Mouse (Mus musculus): ENCODE data around the gene Cpm. TPM values are rescaled to one million over a fixed set of nuclear protein-coding genes. Genes with fewer than 3 reads are reported as not detected.

The Cpm gene
- total RNA-seq, 2 experiments from 2014 or later = 0.85 TPM; not detected in 1

DNA sequence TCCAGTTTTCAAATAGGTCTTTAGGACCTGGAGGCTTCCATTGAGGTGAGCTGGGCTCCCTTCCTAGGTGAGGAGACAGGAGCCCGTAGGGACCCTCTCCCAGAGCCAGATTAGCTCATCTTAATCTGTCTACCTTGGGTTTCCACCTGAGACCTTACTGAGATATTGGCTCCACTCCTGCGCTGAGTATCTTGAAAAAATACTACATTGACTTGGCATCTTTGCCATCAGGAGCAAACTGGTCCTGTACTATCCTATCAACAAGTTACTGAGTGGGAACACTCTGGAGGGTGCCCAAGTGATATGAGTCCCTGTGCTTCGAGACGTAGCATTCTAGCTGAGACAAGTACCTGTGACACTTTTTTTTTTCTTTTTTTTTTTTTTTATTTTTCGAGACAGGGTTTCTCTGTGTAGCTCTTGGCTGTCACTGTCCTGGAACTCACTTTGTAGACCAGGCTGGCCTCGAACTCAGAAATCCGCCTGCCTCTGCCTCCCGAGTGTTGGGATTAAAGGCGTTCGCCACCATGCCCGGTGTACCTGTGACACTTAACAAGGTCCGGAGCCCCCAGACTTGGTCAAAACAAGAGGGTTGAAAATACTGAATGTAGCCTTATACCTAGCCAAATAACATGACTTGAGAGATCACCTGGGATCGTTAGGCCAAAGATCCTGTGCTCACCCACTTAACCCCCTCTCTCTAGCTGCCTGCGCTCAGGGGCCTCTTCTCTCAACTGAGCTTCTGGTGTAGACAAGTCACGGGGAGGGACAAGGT, 13.4 kb downstream of the Cpm start:
- no peak for ATAC-seq (replicated peaks; ENCODE audit: low FRiP score, low TSS enrichment, poor library complexity, severe bottlenecking)

DNA sequence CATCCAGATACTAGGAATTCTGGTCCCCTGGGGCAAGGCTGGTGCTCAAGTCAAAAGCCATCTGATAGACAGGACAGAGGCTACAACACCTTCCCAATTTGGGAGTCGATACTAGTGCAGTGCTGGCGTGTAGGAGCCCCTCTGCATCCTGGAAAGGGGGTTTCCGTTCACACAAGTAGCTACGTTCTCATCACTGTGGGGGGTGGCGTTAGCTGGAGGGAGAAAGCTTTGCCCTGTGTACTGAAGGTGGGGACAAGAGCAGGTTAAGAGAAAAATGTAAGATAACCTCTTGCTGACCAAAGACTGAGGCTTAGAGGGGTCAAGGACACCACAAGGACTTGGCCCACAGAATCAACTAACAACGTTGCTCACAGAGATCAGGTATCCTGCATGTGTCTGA, 14.0 kb downstream of the Cpm start:
- no peak for ATAC-seq (replicated peaks; ENCODE audit: low FRiP score, low TSS enrichment, poor library complexity, severe bottlenecking)

DNA sequence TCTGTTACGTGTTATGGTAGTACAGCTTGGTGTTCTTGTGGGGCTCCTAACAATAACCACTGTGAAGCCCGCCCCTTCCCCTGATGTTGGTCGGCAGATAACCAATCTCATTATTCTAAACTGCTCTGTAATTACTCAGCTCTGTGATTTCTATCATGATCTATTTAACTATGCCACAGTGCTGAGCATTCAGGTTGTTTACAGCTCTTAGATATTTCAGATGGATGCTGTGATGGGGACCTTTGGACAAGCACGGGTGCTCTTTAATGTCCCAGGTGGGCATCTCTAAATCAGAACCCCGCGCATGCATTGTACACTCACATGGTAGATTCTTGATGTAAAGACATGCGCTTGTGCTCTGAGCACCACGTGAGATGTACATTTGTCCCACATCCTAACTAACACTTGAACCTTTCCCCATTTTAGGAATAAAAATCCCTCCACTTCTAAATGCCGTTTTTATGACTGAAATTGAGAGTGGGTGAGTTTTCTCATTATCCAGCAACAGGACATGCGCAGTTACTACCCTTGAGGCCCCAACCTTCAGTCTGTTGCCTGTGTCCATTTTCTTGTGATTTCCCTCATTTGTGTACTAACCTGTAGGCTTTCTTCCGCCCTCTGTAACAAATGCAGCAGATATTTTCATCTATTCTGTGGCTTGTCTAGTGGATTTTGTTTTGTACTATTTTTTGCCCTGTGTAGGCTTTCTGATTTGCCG, 14.6 kb downstream of the Cpm start:
- no peak for ATAC-seq (replicated peaks; ENCODE audit: low FRiP score, low TSS enrichment, poor library complexity, severe bottlenecking)

DNA sequence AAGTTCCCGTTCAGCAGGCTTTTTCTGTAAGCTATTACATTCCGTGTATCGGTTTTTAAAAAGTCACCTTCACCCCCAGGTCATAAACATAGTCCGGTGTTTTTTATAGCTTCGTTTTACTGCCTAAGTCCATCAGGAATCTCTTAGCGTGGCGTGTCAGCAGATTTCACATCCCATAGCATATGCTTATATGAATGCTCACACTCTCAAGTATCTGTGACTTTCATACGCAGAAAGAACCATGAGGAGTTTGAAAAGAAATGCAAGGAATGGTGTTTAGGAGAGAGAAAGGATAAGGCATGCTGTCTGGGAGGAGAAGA, 15.1 kb downstream of the Cpm start:
- no peak for ATAC-seq (replicated peaks; ENCODE audit: low FRiP score, low TSS enrichment, poor library complexity, severe bottlenecking)

DNA sequence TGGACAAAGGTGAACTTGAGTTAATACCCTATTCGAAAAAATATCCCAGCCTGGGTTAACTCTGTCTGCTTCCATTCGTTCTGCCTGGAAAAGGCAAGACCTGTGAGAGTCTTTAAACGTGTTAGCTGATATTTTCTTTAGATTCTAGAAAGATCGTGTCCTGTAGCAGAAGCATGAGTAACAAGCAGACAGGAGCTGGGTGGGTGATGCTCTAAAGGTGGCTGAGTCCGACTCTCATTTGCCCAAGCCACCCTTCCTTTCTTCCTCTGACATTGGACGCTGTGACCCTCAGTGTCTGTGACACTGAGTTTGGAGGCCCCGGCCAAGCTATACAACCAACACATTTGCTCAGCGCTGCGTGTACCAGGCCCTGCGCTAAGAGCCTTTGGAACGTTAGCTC, 15.5 kb downstream of the Cpm start:
- ATAC-seq (replicated peaks; ENCODE audit: low FRiP score, low TSS enrichment, poor library complexity, severe bottlenecking) = no peak

DNA sequence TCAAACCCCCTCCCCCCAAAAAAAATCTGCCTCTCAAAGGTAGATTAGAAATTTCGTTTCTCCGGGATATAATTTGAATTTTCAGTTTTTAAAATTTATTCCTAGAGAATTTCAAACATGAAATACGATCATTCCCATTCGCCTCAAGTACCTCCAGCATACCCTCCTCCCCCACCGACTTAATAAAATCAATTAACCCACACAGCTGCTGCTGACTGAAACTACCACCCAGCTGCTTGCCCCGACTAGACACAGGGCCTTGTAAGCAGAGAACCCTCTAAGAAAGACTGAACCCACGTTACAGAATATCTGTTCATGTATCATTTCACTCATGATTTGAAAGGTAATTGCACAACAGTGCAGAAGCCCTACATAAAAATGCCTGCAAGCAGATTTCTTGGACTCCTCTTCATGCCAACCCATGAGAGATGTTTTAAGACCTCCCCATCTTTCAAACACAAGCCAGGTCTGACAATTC, 16.2 kb downstream of the Cpm start:
- ATAC-seq (replicated peaks; ENCODE audit: low FRiP score, low TSS enrichment, poor library complexity, severe bottlenecking) = no peak

DNA sequence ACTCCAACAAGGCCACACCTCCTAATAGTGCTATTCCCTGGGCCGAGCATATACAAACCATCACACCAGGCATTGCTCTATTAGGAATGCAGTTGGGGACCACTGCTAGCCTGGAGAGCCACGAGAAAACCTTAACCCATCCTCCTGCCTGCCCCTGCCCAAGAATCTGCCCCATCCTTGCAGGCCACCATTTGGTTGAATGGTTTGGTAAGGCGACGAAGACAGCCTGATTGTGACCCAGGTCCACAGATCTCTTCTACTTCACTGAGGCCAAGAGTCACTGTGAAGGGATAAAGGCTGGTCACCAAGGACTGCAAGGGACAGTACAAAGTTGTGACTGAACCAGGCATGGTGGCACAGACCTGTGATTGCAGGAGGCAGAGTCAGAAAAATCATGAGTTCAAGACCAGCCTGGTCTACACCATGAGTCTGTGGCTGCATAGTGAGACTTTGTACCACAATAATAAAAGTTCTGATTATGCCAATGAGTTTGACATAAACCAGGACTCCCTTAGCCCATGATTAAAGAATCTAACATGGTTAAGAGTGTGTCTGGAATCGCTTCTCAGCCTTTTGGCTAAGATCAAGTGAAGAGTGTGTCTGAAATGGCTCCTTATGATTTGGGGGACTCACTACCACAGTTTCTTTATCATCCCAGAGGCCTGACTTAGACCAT, 17.3 kb downstream of the Cpm start:
- no peak for ATAC-seq (replicated peaks; ENCODE audit: low FRiP score, low TSS enrichment, poor library complexity, severe bottlenecking)

DNA sequence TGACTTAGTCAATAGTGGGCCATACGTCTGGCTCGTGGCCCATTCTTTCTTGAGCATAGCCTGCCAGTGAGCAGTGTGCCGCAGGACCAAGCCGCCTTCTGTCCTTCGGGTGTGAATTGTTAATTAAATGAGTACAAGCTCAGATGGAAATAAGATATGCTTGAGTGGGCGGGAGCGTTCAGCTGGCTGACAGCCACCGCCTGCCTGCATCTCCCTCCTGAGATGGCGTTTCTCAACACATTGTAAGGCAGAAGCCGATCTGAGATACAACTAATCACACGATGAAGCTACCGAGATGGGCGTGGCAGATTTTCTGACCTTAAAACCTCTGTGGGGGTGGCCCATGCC, 17.8 kb downstream of the Cpm start:
- ATAC-seq (replicated peaks; ENCODE audit: low FRiP score, low TSS enrichment, poor library complexity, severe bottlenecking) = no peak

DNA sequence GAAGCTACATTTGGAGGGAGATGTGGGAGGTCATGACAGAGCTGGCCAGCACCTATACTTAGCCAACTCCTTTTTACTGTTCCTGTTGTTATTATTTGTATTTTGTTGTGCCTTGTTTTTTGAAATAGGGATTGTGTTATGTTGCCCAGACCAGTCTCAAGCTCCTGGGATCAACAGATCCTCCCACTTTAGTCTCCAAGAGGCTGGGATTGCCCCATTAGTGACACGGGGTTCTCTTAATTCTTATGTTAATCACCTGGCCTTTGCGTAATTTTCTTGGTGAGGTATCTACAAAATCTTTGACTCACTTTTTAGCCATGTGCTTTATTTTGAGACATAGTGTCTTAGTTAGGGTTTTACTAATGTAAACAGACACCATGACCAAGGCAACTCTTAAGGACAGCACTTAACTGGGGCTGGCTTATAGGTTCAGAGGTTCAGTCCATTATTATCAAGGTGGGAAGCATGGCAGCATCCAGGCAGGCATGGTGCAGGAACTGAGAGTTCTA, 18.7 kb downstream of the Cpm start:
- ATAC-seq (replicated peaks; ENCODE audit: low FRiP score, low TSS enrichment, poor library complexity, severe bottlenecking) = no peak

DNA sequence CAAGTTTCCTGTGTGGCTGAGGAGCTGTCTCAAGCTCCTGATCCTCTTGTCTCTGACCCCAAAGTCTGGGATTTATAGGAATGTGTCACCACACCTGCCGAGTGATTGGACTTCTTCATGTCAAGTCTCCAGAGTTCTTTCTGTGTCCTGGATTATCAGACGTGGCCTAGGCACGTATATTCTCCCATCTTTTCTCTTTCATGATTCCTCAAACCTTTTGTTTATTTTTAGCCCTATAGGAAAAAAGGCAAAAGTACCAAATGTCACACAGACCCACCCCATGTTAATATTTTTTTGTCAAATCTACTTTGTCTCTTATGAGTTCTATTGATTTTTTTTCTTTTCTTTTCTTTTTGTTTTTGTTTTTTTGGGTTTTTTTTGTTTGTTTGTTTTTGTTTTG, 19.3 kb downstream of the Cpm start:
- no peak for ATAC-seq (replicated peaks; ENCODE audit: low FRiP score, low TSS enrichment, poor library complexity, severe bottlenecking)

DNA sequence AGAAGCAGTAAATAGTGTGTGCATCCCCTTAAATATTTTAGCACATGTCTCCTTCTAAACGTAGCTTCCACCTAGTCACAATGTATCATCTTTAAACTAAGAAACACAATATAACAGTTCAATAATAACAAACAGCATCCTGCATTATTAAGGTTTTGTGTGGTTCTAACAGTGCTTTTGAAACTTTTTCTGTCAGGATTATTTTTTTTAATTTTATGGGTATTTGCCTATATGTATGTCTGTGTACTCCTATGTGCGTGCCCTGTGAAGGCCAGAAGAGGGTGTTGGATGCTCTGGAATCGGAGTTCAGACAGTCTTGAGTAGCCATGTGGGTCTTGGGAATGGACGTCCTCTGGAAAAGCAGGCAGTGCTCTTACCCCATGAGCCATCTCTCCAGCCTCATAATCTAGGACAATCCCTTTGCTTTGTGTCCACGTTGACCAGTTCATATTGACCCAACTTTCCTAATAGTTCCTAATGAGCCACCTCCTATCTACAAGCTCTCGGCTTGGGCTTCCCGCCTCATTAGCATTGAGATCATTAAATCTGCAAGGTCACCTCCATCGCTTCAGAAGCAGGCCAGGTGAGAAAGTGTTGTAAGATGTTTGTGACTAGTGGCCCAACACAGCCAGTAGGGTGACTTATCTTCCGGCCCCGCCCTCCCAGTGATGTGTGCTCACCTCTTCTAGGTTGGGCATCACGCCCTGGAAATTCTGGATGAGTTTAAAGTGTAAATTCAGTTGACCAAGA, 20.2 kb downstream of the Cpm start:
- ATAC-seq (replicated peaks; ENCODE audit: low FRiP score, low TSS enrichment, poor library complexity, severe bottlenecking) = no peak

DNA sequence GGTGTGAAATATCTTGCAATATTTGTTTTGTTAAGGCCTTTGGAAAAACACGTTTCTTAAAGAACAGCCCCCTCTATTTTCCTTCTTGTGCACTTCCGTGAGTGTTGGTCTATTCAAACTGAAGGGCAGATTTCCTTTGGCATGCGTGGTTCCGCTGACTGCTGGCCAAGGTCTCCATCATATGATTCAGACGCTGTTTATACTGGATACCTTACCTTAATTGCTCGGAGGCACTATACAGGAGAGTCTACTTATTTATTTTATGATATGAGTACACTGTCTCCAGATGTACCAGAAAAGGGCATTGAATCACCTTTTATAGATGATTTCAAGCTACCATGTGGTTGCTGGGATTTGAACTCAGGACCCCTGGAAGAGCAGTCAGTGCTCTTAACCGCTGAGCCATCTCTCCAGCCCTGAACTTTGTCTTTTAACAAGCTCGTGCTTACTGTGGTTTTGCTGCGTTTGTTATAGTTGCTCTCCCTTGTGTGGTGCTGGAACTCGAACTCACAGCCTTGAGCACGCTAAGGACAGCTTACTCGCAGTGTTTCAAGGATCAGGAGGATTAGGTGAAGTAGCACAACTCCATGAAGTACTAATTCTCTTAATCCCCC, 20.8 kb downstream of the Cpm start:
- ATAC-seq (replicated peaks; ENCODE audit: low FRiP score, low TSS enrichment, poor library complexity, severe bottlenecking) = no peak

DNA sequence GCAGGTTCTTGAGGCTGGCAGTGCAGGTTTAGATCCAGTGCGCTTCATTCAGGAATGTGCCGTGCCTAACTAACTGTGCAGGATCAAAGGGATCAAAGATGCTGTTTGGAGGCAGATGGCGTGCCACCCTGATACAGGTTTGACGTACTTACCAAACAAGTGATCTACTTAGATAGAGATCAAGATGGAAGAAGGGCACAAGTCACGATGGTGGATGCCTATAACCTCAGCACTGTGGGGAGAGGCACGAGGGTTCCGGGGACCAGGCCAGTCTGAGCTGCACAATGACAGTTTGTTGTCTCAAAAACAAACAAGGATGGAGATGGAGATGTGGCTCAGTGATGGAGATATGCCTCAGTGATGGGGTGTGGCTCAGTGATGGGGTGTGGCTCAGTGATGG, 21.4 kb downstream of the Cpm start:
- ATAC-seq (replicated peaks; ENCODE audit: low FRiP score, low TSS enrichment, poor library complexity, severe bottlenecking) = no peak

DNA sequence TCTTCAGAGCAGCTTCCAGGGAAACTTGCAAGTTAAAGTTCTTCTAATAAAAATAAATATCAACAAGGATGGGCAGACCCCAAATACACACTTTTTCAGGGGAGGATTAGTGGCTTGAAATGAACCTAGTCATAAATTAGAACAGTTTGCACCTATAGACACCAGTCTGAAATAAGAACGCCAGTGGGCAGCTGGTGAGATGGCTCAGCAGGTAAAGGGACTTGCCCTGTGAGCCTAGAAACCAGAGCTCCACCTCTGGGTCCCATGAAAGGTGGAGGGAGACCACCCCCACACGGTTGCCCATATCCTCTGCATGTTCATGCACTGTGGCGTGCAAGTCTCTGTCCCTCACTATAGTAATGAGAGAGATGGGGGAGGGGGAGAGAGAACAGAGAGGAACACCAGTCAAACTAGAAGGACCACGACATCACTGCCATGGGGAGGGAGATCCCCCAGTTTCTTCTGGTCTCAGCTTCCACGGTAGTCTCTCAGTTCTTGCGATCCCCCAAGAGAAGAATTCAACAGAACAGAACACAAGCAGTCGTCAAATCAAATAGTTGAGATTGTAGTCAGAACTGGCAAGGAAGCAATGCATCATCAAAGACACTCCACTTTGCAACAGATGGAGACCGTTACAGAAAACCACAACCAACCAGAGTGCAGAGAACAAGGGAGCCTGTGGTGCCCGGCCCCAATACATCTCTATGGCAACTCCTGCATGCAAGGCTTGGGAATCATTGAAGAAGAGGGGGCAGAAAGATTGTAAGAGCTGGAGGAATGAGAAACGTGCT, 22.5 kb downstream of the Cpm start:
- ATAC-seq (replicated peaks; ENCODE audit: low FRiP score, low TSS enrichment, poor library complexity, severe bottlenecking) = no peak

DNA sequence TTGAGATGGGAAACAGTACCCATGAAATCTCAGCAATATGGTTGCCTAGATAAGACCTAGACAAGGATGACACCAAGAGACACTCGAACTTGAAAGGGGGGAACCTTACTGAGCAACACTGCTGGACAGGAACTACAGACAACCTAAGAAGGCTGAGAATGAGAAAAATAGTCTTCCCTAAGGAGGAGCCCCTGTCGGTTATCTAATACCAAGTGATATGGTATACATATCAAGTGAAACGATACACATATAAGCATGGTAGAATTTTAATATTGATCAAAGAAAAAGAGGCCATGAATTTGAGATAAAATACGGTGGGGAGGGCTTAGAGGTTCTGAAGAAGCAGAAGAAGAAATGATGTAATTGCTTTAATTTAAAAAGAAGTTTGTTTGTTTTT, 23.1 kb downstream of the Cpm start:
- no peak for ATAC-seq (replicated peaks; ENCODE audit: low FRiP score, low TSS enrichment, poor library complexity, severe bottlenecking)

DNA sequence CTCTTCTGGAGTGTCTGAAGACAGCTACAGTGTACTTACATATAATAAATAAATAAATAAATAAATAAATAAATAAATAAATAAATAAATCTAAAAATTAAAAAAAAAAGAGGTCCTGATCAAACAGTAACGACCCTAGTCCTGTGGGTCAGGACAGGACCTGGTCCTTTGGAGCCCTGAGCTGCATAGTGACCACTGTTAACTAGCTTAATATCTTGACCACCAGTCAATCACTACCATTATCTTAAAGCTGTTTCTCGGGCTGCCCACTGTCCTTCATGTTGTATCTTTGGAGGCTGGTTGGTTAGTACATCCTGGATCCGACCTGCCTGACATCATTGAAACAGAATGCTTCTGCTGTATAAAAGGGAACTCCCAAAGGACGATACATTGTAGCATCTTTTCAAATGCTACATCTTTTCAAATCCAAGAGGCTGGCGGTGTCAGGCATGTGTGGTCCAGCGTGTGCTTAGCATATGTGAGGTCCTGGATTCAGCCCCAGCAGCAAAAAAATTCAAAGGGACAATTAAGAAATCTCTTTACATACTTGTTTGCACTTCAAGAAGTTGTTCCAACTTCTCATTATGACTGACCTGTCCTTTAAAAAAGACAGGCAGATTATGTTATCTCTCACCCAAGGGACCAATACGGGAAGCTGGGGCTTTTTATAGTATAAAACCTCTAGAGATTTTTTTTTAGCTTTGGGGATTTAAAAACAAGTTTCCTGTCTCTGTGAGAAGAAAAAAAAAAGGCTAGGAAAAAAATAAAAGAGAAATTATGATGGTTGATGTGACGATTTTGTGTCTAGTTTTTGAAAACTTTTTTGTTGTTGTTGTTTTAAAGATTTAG, 23.9 kb downstream of the Cpm start:
- ATAC-seq (replicated peaks; ENCODE audit: low FRiP score, low TSS enrichment, poor library complexity, severe bottlenecking) = no peak

DNA sequence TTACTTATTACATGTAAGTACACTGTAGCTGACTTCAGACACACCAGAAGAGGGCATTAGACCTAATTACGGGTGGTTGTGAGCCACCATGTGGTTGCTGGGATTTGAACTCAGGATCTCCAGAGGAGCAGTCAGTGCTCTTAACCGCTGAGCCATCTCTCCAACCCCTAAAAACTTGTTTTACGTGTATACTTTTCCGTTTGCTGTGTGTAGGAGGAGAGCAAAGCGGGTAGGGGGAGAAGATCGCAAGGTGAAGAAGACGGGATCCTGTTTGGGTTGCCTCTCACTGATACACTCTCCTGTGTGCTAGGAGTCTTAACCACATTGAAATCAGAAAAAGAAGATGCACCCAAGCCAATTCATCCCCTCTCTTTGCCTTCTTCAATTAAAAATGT, 24.5 kb downstream of the Cpm start:
- no peak for ATAC-seq (replicated peaks; ENCODE audit: low FRiP score, low TSS enrichment, poor library complexity, severe bottlenecking)

DNA sequence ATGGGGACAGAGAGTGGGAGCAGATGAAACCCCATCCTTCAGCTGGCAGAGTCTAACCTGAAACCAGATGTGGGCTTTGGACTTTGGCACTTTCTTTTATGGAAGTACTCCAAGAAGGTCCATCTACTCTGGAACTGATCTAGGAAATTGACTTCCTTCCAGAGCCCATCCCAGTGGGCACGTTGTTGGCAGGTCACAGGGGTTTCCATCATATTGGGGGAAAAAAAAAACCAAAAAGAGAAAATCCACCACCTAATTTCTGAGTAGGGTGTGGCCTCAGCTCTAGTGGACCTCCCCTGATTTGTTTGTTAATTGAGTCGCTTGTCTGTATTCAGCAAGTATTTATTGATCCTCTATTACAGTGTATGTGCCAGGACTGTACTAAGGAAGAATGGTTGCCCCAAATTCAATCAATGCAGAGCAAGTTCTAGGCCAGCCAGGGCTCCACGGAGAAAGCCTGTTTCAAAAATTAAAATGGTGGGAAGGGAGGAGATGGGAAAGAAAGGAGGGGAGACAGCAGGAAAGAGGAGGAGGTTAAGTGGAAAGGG, 25.4 kb downstream of the Cpm start:
- no peak for ATAC-seq (replicated peaks; ENCODE audit: low FRiP score, low TSS enrichment, poor library complexity, severe bottlenecking)

Data from megakaryocyte-erythroid progenitor cell, adult 5-6 weeks (primary cell).